Mouse (Mus musculus): ENCODE measurements around the gene Mybbp1a. TPM values are rescaled to one million over a fixed set of nuclear protein-coding genes. Genes with fewer than 3 reads are reported as not detected.

Gene Mybbp1a
- polyA plus RNA-seq, 1 experiment from 2014 or later, result 61.1 TPM

- Histone ChIP-seq H3K4me3 (ENCODE audit: low read depth, low read length) (no peak overlapping the region), H3K36me3 (ENCODE audit: control insufficient read depth, insufficient read depth, low read length) (no peaks in the 10 kb centered on the region), H3K9me3 (replicated peaks; ENCODE audit: control insufficient read depth, low read length, poor library complexity, severe bottlenecking) (no peaks in the 10 kb centered on the region), H3K4me2 (ENCODE audit: low read length) (no peak overlapping the region), H3K27me3 (ENCODE audit: control insufficient read depth, insufficient read depth, low read depth, low read length) (no peaks in the 10 kb centered on the region), H3K4me1 (ENCODE audit: control insufficient read depth, insufficient read depth, low read length) (peaks cover 33% of the 10 kb centered on the region), H3K27ac (ENCODE audit: low read length) (no peak overlapping the region; the same call in 1 of the 2 replicates), H3K9ac (ENCODE audit: low read depth, low read length) (no peak overlapping the region)
- WGBS, result 34% methylated on average over 5 of the region's 5 CpGs
- no peak for ATAC-seq
Observed at GRCm38 (mm10) chr11:72485157-72485556, 44.0 kb downstream of the Mybbp1a start.

DNA sequence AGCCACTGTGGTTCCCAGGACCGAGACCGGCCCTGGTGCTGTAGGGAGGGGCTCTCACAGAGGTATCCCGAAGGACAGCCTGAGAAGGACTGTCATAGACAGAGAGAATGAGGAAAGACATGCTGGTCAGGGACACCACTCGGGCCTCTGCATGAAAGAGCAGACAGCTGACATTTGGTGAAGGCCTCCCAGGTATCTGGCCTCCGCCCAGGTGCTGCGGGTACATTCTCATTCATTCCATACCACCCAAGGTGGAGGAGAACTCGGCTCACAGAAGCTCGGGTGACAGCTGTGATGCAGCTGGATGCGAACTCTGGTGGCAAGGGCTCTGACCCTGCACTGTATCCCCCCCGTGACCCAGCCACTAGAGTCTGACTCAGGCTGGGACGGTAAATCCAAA lies 44.8 kb downstream of the Mybbp1a start:
- no peak overlapping the region for H3K9ac ChIP-seq (ENCODE audit: low read depth, low read length)
- no peak overlapping the region for H3K4me2 ChIP-seq (ENCODE audit: low read length)
- H3K9me3 ChIP-seq (replicated peaks; ENCODE audit: control insufficient read depth, low read length, poor library complexity, severe bottlenecking), result no peaks in the 10 kb centered on the region
- no peak for ATAC-seq
- no peaks in the 10 kb centered on the region for H3K27me3 ChIP-seq (ENCODE audit: control insufficient read depth, insufficient read depth, low read depth, low read length)
- H3K4me1 ChIP-seq (ENCODE audit: control insufficient read depth, insufficient read depth, low read length), result peaks cover 34% of the 10 kb centered on the region
- no peaks in the 10 kb centered on the region for H3K36me3 ChIP-seq (ENCODE audit: control insufficient read depth, insufficient read depth, low read length)
- H3K4me3 ChIP-seq (ENCODE audit: low read depth, low read length), result no peak overlapping the region
- H3K27ac ChIP-seq (ENCODE audit: low read length), result no peak overlapping the region
- 70% methylated on average over 11 of the region's 11 CpGs for WGBS

DNA sequence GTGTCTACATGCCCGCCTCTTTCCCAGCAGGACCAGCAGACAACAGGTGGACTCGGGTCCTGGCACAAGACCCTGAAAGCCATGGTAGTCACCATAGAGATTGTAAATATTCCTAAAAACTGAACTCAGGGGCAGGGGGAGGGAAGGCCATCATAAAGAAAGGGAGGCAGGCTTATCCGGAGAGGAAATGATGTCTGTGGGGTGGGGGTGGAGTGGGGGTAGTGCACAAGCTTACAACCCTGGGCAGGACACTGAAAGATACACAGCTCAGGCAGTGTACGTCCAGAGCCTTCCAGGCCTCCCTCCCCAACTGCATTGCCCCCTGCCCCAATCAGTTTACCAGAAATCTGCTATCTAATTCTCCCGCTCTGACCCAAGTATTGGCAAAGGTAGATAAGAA lies 46.0 kb downstream of the Mybbp1a start:
- H3K4me3 ChIP-seq (ENCODE audit: low read depth, low read length), result no peak overlapping the region
- peaks cover 34% of the 10 kb centered on the region for H3K4me1 ChIP-seq (ENCODE audit: control insufficient read depth, insufficient read depth, low read length)
- 64% methylated on average over 5 of the region's 5 CpGs for WGBS
- no peak for ATAC-seq
- no peaks in the 10 kb centered on the region for H3K36me3 ChIP-seq (ENCODE audit: control insufficient read depth, insufficient read depth, low read length)
- peak overlapping the region; percentile 77 for H3K4me2 ChIP-seq (ENCODE audit: low read length)
- H3K9ac ChIP-seq (ENCODE audit: low read depth, low read length), result peak overlapping the region; percentile 34; the same call in 1 of the 2 replicates
- no peaks in the 10 kb centered on the region for H3K27me3 ChIP-seq (ENCODE audit: control insufficient read depth, insufficient read depth, low read depth, low read length)
- H3K9me3 ChIP-seq (replicated peaks; ENCODE audit: control insufficient read depth, low read length, poor library complexity, severe bottlenecking), result no peaks in the 10 kb centered on the region
- H3K27ac ChIP-seq (ENCODE audit: low read length), result 0 out of 2 replicates have a peak overlapping the region, but pooled peaks have one; percentile 20

GRCm38 (mm10) chr11:72487739-72488138 lies 46.6 kb downstream of the Mybbp1a start:
- Histone ChIP-seq H3K27ac (ENCODE audit: low read length) (no peak overlapping the region), H3K9ac (ENCODE audit: low read depth, low read length) (peak overlapping the region; percentile 93), H3K4me3 (ENCODE audit: low read depth, low read length) (peak overlapping the region; percentile 83), H3K4me2 (ENCODE audit: low read length) (peak overlapping the region; percentile 77), H3K4me1 (ENCODE audit: control insufficient read depth, insufficient read depth, low read length) (peaks cover 34% of the 10 kb centered on the region), H3K36me3 (ENCODE audit: control insufficient read depth, insufficient read depth, low read length) (no peaks in the 10 kb centered on the region), H3K9me3 (replicated peaks; ENCODE audit: control insufficient read depth, low read length, poor library complexity, severe bottlenecking) (no peaks in the 10 kb centered on the region), H3K27me3 (ENCODE audit: control insufficient read depth, insufficient read depth, low read depth, low read length) (no peaks in the 10 kb centered on the region)
- ATAC-seq, result no peak
- 91% methylated on average over 2 of the region's 2 CpGs for WGBS

- no peaks in the 10 kb centered on the region for H3K9me3 ChIP-seq (replicated peaks; ENCODE audit: control insufficient read depth, low read length, poor library complexity, severe bottlenecking)
- under 1% methylated on average over 36 of the region's 38 CpGs for WGBS
- H3K27ac ChIP-seq (ENCODE audit: low read length), result peak overlapping the region; percentile 93
- no peaks in the 10 kb centered on the region for H3K36me3 ChIP-seq (ENCODE audit: control insufficient read depth, insufficient read depth, low read length)
- H3K4me3 ChIP-seq (ENCODE audit: low read depth, low read length), result peak overlapping the region; percentile 83
- H3K9ac ChIP-seq (ENCODE audit: low read depth, low read length), result peak overlapping the region; percentile 93
- no peaks in the 10 kb centered on the region for H3K27me3 ChIP-seq (ENCODE audit: control insufficient read depth, insufficient read depth, low read depth, low read length)
- H3K4me1 ChIP-seq (ENCODE audit: control insufficient read depth, insufficient read depth, low read length), result peaks cover 34% of the 10 kb centered on the region
- peak overlapping the region; percentile 77 for H3K4me2 ChIP-seq (ENCODE audit: low read length)
- ATAC-seq, result peak; percentile 79
Observed at GRCm38 (mm10) chr11:72488753-72489271, 47.7 kb downstream of the Mybbp1a start.

- Histone ChIP-seq H3K4me3 (ENCODE audit: low read depth, low read length) (peak overlapping the region; percentile 83), H3K27me3 (ENCODE audit: control insufficient read depth, insufficient read depth, low read depth, low read length) (no peaks in the 10 kb centered on the region), H3K27ac (ENCODE audit: low read length) (peak overlapping the region; percentile 93), H3K36me3 (ENCODE audit: control insufficient read depth, insufficient read depth, low read length) (no peaks in the 10 kb centered on the region), H3K4me1 (ENCODE audit: control insufficient read depth, insufficient read depth, low read length) (peaks cover 34% of the 10 kb centered on the region), H3K9me3 (replicated peaks; ENCODE audit: control insufficient read depth, low read length, poor library complexity, severe bottlenecking) (no peaks in the 10 kb centered on the region), H3K4me2 (ENCODE audit: low read length) (peak overlapping the region; percentile 77), H3K9ac (ENCODE audit: low read depth, low read length) (peak overlapping the region; percentile 93)
- under 1% methylated on average over 31 of the region's 42 CpGs for WGBS
- peak; percentile 34 for ATAC-seq
Observed at GRCm38 (mm10) chr11:72489397-72489796, 48.2 kb downstream of the Mybbp1a start.

DNA sequence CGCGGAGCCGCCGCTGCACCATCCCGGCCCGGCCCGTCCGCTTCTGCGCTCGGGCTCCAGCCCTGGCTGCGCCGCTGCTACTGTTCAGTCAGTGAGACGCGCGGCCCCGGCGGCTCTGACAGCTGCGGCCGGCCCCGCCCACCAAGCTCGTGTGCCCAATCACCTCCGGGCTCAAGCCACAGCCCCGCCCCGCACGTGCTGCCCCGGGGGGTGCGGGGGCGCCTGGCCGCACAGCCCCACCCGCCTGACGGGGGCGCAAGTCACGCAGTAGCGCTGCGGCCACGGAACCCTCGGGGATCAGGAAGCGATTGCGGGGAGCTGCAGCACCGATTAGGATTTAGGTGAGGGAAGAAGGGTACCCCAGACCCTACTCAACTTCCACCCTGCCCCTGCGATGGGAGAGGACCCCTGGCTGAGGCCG lies 48.7 kb downstream of the Mybbp1a start, which contains the start of gene Spns2:
Gene Spns2, minus strand, starts transcription at position 24 of the 421 bp plus-strand sequence.
- Histone ChIP-seq H3K27me3 (ENCODE audit: control insufficient read depth, insufficient read depth, low read depth, low read length) (no peaks in the 10 kb centered on the region), H3K36me3 (ENCODE audit: control insufficient read depth, insufficient read depth, low read length) (no peaks in the 10 kb centered on the region), H3K9ac (ENCODE audit: low read depth, low read length) (peak within 1 kb of the TSS; percentile 93), H3K4me3 (ENCODE audit: low read depth, low read length) (peak within 1 kb of the TSS; percentile 83), H3K4me2 (ENCODE audit: low read length) (peak within 1 kb of the TSS; percentile 77), H3K27ac (ENCODE audit: low read length) (peak within 1 kb of the TSS; percentile 93), H3K4me1 (ENCODE audit: control insufficient read depth, insufficient read depth, low read length) (peaks cover 30% of the 10 kb centered on the region), H3K9me3 (replicated peaks; ENCODE audit: control insufficient read depth, low read length, poor library complexity, severe bottlenecking) (no peaks in the 10 kb centered on the region)
- under 1% methylated on average over 33 of the region's 42 CpGs for WGBS
- ATAC-seq, result peak; percentile 90

- H3K36me3 ChIP-seq (ENCODE audit: control insufficient read depth, insufficient read depth, low read length), result no peaks in the 10 kb centered on the region
- ATAC-seq, result no peak
- H3K27me3 ChIP-seq (ENCODE audit: control insufficient read depth, insufficient read depth, low read depth, low read length), result no peaks in the 10 kb centered on the region
- H3K9me3 ChIP-seq (replicated peaks; ENCODE audit: control insufficient read depth, low read length, poor library complexity, severe bottlenecking), result no peaks in the 10 kb centered on the region
- 60% methylated on average over 15 of the region's 15 CpGs for WGBS
- peaks cover 19% of the 10 kb centered on the region for H3K4me1 ChIP-seq (ENCODE audit: control insufficient read depth, insufficient read depth, low read length)
- no peak overlapping the region for H3K4me3 ChIP-seq (ENCODE audit: low read depth, low read length)
- H3K27ac ChIP-seq (ENCODE audit: low read length), result no peak overlapping the region
- H3K9ac ChIP-seq (ENCODE audit: low read depth, low read length), result no peak overlapping the region
- H3K4me2 ChIP-seq (ENCODE audit: low read length), result no peak overlapping the region
Observed at GRCm38 (mm10) chr11:72491130-72491960, 50.2 kb downstream of the Mybbp1a start.
